Mouse (Mus musculus) leukemia stem cell, adult 10-12 weeks (primary cell): Measurements from ENCODE around the gene Scgb1b11. TPM values are rescaled to one million over a fixed set of nuclear protein-coding genes. Genes with fewer than 3 reads are reported as not detected.

Experiments used
- polyA plus RNA-seq: library from polyadenylated mRNA; stranded (reverse); fragments of >175 nt; gene quantifications from 2 replicates; pipeline ENCODE4 v1.2.3, GENCODE M21; 2012; ENCODE audit warnings: low replicate concordance

Gene Scgb1b11
- not detected in 2 replicates for polyA plus RNA-seq

GRCm38 (mm10) chr7:32222540-32222939, at the start of gene Scgb1b11:
Gene Scgb1b11 (plus strand): TSS chr7:32222840.

DNA sequence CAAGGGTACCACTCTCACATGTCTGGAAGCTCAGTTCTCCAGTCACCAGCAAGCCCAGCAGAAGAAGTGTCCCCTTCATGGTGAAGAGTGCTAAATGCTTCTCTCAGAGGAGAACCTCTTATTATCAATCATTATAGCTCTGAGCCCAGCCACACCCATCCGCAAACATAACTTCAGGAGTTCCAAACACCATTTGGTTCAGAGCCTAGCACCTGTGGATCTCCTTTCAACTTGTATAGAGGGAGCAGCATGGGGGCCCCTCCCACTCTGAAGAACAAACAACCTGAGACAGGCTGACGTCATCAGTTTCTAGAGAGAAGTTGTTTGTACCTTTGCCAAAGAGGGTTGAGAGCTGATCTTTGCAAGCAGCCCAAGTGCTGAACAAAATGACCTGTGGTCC, 11.6 kb upstream of the Scgb1b11 start, which contains the start of gene Scgb2b11:
Gene Scgb2b11 (minus strand): TSS at position 101 of the 400 bp plus-strand sequence.

Other genes starting within 250 kb of the Scgb1b11 start
- gene Scgb1b10, start 122.0 kb upstream of the Scgb1b11 start, polyA plus RNA-seq = not detected in 2 replicates
- not detected in 2 replicates for gene Scgb2b11, start 11.7 kb upstream of the Scgb1b11 start, polyA plus RNA-seq
- not detected in 2 replicates for gene Scgb2b12, start 104.4 kb downstream of the Scgb1b11 start, polyA plus RNA-seq
- gene Scgb1b12, start 111.3 kb downstream of the Scgb1b11 start, polyA plus RNA-seq = not detected in 2 replicates
- gene Scgb1b29, start 218.7 kb downstream of the Scgb1b11 start, polyA plus RNA-seq = not detected in 2 replicates